Mouse (Mus musculus) embryonic fibroblast, embryonic 13.5 days (primary cell): ENCODE data around the gene Sema4b. TPM values are rescaled to one million over a fixed set of nuclear protein-coding genes. Genes with fewer than 3 reads are reported as not detected.

Experiments used
- H3K27ac ChIP-seq: 2 replicates; pipeline ENCODE4 v1.5.1; 2012; ENCODE audit warnings: low read length, control low read depth, inconsistent platforms; ENCODE audit not compliant: insufficient read depth
- H3K4me1 ChIP-seq: 2 replicates; pipeline ENCODE4 v1.6.1; 2011; ENCODE audit warnings: low read length; ENCODE audit not compliant: control insufficient read depth, insufficient read depth
- H3K4me3 ChIP-seq: 2 replicates; pipeline ENCODE4 v1.5.1; 2011; ENCODE audit warnings: mild to moderate bottlenecking, control low read depth, low read length; ENCODE audit not compliant: insufficient read depth
- CTCF ChIP-seq: IDR thresholded peaks from 2 replicates; pipeline ENCODE4 v1.5.1; 2011; ENCODE audit warnings: mild to moderate bottlenecking, control low read depth, low read length, moderate library complexity, borderline replicate concordance; ENCODE audit not compliant: insufficient read depth
- POLR2A ChIP-seq: IDR thresholded peaks from 2 replicates; pipeline ENCODE4 v1.6.1; 2011; ENCODE audit warnings: low read depth, mild to moderate bottlenecking, control low read depth, low read length, moderate library complexity
- polyA plus RNA-seq: library from polyadenylated mRNA; stranded (reverse); fragments of >200 nt; gene quantifications from 2 replicates; pipeline ENCODE4 v1.2.4, GENCODE M21; 2011; ENCODE audit warnings: low read depth; ENCODE audit not compliant: missing spikeins, insufficient read length

The Sema4b gene
- polyA plus RNA-seq, 1 experiment, result 6.4 TPM

DNA sequence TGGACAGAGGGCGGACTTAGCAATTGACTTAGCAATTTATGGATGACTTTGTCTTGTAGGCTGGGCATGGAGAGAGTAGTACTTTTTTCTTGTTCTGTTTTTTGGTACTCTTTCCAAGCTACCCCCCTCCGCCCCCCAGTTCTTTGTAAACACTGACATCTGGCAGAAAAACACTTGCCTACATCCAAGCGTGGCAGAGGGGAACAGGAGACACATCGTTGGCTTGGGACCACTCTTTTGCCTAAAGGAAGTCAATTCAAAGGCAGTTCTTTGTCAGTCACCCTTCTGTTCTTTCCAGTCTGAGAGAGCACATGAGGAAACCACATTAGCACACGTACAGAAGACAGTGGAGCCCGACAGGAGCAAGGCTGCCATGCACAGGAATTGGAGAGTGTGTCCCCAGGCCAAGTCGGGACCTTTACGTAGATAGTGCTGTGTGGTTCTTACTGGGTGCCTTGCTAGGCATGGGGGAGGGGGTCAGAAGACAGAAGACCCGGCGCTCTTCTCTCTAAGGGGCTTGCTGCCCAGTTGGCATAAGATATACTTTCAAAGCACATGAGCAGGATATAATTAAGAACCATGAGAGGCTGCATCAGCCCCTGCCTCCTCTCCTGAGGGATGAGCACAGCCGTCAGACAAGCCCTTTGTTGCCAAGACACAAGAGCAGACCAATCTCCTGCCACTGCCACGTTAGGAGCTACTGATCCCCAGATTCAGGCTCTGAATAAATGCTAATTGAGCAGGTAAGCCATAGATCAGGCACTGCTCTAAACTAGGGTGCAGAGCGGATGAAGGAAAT is 7.5 kb downstream of the Sema4b start:
- TF ChIP-seq POLR2A, result no peak
- TF ChIP-seq CTCF, result no peak
- Histone ChIP-seq H3K27ac (no peak overlapping the region), H3K4me3 (no peak overlapping the region), H3K4me1 (0 out of 2 replicates have a peak, but pooled peaks cover 2% of the 10 kb centered on the region)

DNA sequence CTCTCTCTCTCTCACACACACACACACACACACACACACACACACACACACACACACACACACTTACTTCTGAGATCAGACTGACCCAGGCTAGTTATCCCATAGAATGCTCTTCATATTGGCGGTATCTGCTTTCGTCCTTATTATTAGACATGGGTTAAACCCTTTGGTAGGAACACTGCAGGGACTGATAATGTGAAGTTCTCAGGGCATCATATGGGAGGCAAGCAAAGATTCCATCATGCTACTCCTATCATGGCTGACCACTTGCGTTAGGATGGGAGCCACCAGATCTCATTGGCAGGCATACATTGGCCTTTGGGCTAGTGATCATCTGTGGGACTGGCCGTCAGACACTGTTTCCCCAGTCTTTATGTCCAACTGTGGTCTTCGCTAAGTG is 8.5 kb downstream of the Sema4b start:
- peaks cover 2% of the 10 kb centered on the region; the same call in 1 of the 2 replicates for H3K4me1 ChIP-seq
- H3K27ac ChIP-seq, result no peak overlapping the region
- H3K4me3 ChIP-seq, result no peak overlapping the region
- TF ChIP-seq POLR2A, result no peak
- TF ChIP-seq CTCF, result no peak

DNA sequence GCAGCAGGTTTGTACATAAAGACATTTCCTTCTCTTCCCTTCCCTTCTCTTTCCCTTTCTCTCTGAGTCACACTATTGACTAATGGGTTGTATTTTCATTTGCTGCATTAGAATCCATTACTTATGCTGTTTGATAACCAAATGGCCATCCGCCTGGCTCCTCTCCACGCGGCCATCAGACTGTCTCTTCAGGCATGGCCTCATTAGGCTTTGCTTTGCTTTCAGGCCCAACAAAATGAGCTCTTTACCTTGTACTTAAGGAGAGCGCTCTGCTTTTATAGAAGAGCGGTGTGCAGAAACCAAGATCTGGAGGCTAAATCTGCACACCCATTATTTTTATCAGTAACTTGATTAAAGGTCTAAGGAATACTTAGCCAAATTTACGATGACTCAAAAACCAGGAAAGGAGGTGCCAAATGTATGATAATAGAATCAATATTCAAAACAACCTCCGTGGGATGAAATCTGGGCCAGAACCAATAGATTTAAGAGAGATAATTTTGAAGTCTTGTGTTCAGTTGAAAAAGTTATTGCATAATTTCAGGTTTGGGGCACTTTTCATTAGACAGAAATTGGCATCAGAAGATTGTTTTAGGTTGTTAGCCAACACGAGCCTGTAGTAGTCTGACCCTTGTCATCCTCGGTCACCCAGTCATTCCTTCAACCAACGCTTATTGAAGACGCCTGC is 9.1 kb downstream of the Sema4b start:
- TF ChIP-seq POLR2A, result no peak
- no peak for TF ChIP-seq CTCF
- Histone ChIP-seq H3K4me1 (peaks cover 2% of the 10 kb centered on the region; the same call in 1 of the 2 replicates), H3K4me3 (no peak overlapping the region), H3K27ac (no peak overlapping the region)

DNA sequence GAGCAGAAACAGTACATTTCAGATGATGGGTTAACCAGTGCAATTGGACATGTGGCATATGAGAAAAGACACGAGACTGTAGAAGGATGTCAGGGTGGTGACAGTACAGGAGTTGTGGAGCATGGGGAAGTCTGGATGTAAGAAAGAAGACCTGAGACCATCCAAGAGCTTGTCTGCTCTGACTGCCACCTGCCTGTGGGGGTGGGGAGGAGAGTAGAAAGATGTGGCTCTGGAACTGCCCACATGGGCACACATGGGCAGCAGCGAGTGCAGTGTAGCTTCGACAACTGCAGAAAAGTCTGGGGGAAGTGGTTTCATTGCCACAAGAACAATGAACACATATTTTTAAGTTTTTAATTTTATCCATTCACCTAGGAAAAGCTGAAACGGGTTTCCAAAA is 10.7 kb downstream of the Sema4b start:
- Histone ChIP-seq H3K4me3 (no peak overlapping the region), H3K4me1 (peaks cover 2% of the 10 kb centered on the region; the same call in 1 of the 2 replicates), H3K27ac (no peak overlapping the region; the same call in 1 of the 2 replicates)
- no peak for TF ChIP-seq CTCF
- no peak for TF ChIP-seq POLR2A

DNA sequence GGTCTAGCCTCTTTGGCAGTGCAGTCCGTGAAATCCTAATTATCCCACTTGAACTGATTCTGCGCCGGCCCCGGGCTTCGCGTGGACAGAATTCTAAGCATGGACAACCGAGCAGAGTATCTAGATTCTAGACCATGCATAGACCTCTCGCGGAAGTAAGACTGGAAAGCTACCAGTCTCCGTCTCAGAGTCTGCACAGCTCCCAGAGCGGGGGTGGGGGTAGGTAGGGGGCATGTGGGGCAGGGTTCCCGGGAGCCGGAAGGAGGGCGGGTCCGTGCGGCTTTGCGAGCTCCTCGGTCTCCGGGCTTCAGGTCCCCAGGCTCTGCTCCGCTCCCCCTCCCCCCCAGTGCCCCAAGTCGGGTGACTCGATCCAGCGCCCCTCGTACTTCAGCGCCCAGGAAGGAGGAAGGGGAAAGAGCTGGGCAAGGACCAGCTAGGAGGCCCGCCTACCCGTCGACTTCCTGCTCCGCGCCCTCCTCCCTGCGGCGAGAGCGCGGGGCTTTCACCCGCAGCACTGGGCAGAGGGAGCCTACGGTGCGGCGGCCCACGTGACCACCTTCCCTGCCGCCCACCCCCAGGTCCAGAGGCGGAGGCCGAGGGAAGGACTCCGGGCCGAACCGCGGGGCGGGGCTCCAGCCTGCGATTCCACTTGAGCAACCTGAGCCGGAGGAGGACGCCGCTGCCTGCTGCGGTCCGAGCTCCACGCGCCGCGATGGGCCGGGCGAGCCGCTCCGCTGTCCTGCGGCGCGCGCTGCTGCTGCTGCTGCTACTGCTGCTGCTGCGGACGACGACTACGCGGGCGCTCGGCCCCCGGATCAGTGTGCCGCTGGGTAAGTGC is 11.5 kb downstream of the Sema4b start:
- peak overlapping the region; percentile 51 for H3K27ac ChIP-seq
- TF ChIP-seq POLR2A (peak; percentile 79), CTCF (no peak)
- no peaks in the 10 kb centered on the region; the same call in 1 of the 2 replicates for H3K4me1 ChIP-seq
- H3K4me3 ChIP-seq, result peak overlapping the region; percentile 66

DNA sequence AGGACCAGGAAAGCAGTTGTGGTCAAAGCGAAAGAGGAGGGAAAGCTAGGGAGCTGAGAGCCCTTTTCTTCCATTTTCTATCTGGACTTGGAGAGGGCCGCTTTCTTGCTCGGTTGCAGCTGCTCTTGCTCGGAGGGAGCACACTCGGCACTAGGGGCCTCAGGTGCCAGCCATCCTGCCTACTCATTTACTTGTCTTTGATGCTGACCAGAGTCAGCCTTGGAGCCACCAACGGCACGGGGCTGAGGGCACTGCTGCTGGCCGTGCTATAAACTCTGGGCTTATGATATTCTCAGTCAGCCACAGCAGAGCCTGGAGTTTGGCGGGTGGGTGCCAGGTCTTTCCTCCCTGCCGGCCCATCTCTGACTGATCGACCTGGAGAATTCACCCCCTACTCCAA is 12.2 kb downstream of the Sema4b start:
- H3K4me1 ChIP-seq, result no peaks in the 10 kb centered on the region; the same call in 1 of the 2 replicates
- H3K4me3 ChIP-seq, result peak overlapping the region; percentile 66
- H3K27ac ChIP-seq, result peak overlapping the region; percentile 12; the same call in 1 of the 2 replicates
- TF ChIP-seq POLR2A (no peak), CTCF (no peak)

DNA sequence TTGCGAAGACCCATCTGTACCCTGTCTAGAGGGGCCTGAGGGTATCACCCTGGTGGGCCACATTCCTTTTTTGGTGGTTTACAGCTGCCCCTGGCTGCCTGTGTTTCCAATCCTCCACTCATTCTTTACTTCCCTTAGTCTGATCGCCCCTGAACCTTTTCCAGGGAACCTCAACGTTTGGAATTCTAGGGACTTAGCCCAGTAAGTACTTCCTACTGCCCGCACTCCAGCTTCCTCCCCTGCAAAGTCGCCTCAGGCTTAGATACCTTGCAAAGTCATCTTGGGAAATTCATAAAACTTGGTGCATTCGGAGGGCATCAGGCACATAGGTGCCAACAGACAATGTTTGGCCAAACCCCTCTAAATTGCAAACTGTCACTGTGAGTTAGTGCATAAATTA is 12.6 kb downstream of the Sema4b start:
- no peak for TF ChIP-seq CTCF
- no peak for TF ChIP-seq POLR2A
- no peaks in the 10 kb centered on the region; the same call in 1 of the 2 replicates for H3K4me1 ChIP-seq
- H3K4me3 ChIP-seq, result peak overlapping the region; percentile 66
- no peak overlapping the region for H3K27ac ChIP-seq

DNA sequence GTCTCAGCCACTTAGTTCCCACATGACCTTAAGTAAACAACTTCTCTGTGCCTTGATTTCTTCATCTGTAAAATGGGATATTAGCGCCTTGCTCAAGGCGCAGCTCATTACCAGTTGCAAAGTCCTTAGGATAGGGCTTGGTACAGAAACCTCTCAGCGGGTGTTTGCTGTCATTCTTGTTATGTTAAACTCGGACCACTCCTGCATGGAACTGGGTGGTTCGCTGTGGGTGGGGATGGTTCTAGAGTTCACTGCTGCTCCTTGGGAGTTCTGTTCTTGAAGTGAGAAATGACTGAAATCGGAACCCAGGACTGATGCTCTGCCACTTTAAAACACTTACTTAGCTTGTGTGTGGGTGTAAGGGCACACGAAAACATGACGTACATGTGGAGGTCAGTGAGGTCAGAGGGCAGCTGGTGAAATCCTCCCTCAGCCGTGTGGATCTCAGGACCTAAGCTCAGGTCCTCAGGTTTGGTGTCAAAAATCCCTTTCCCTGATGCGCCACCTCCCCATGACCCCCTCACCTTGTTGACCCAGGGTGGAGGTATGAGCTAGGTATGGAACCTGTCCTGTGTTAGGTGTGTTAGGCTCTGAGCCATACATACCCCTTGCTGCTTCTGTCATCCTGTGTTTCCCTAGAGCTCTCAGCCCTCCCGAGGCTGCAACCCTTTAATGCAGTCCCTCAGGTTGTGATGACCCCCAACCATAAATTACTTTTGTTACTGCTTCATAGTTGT is 13.4 kb downstream of the Sema4b start:
- no peaks in the 10 kb centered on the region; the same call in 1 of the 2 replicates for H3K4me1 ChIP-seq
- H3K27ac ChIP-seq, result no peak overlapping the region
- peak overlapping the region; percentile 66; the same call in 1 of the 2 replicates for H3K4me3 ChIP-seq
- no peak for TF ChIP-seq POLR2A
- no peak for TF ChIP-seq CTCF

DNA sequence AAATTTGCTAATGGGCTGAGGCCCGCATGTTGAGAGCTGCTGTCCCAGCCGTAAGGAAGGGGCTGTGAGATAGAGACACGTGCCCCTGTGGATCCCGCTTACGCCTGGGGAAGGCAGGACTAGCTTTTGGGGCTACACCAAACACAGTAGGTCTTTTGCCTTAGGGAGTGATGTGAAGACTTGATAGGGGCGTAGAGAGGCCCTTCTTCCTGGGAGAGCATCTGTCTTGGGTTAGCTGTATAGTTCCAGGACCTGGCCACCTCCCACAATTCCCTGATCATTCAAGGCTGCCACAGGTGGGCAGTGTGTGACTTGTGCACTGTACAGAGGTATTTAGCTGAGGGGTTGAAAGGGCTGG is 13.9 kb downstream of the Sema4b start:
- Histone ChIP-seq H3K4me3 (no peak overlapping the region), H3K27ac (no peak overlapping the region), H3K4me1 (no peaks in the 10 kb centered on the region; the same call in 1 of the 2 replicates)
- TF ChIP-seq CTCF (no peak), POLR2A (no peak)
